ENCODE assay signal across 26 mouse cellular contexts in genomic region chr5:135682942-135683570, GRCm38 (mm10). TPM values are rescaled to one million over a fixed set of nuclear protein-coding genes. Genes with fewer than 3 reads are reported as not detected.
DNase-seq lines count a peak whose midpoint lies in the region; ATAC-seq lines count a peak whose summit lies in the region.
"Had no signal": no experiment of that assay in that cellular context is flagged by ENCODE, and none has a peak within 500 bp of the region (broad histone marks: within the 10 kb centered on the region; RNA-seq: fewer than 3 reads in every experiment).

No protein-coding gene starts in this region.

- H3K4me1 ChIP-seq in liver, embryonic 15.5 days (replicated peaks), result peaks cover 22% of the 10 kb centered on the region
- H3K4me1 ChIP-seq in liver, embryonic 12.5 days, result peaks cover 11% of the 10 kb centered on the region
- H3K4me1 ChIP-seq in stomach, embryonic 14.5 days (ENCODE audit: control insufficient read depth, insufficient read depth, low read length), result 0 out of 2 replicates have a peak, but pooled peaks cover 2% of the 10 kb centered on the region
- H3K4me1 ChIP-seq: limb, embryonic 12.5 days had no signal

- H3K27ac ChIP-seq in liver, embryonic 15.5 days (replicated peaks), result 0 out of 2 replicates have a peak overlapping the region, but pooled peaks have one; percentile 2
- H3K27ac ChIP-seq in liver, embryonic 12.5 days, result no peak overlapping the region
- peak overlapping the region; percentile 30; the same call in 1 of the 2 replicates for H3K27ac ChIP-seq in stomach, embryonic 14.5 days (ENCODE audit: low read length)
- H3K27ac ChIP-seq: embryonic facial prominence, embryonic 10.5 days; forebrain, embryonic 10.5 days; hindbrain, embryonic 10.5 days; limb, embryonic 12.5 days; macrophage; neural tube, embryonic 15.5 days had no signal

- no peak for ATAC-seq in liver, embryonic 15.5 days (ENCODE audit: insufficient read depth)
- no peak for ATAC-seq in liver, embryonic 12.5 days
- ATAC-seq in stomach, embryonic 14.5 days (ENCODE audit: insufficient number of reproducible peaks, insufficient read depth, low FRiP score, low read depth), result peak; percentile 60; the same call in 1 of the 2 replicates
- ATAC-seq: forebrain, postnatal 0 days; hindbrain, embryonic 16.5 days had no signal

- no peaks in the 10 kb centered on the region for H3K9me3 ChIP-seq in liver, embryonic 15.5 days (replicated peaks)
- no peaks in the 10 kb centered on the region for H3K9me3 ChIP-seq in liver, embryonic 12.5 days (replicated peaks)
- H3K9me3 ChIP-seq in stomach, embryonic 14.5 days (ENCODE audit: control insufficient read depth, low read depth, low read length), result no peaks in the 10 kb centered on the region
- H3K9me3 ChIP-seq: embryonic facial prominence, embryonic 10.5 days; heart, embryonic 12.5 days; limb, embryonic 12.5 days; neural tube, embryonic 15.5 days had no signal

- 72% methylated on average over 12 of the region's 12 CpGs for WGBS in liver, embryonic 15.5 days (ENCODE audit: insufficient replicate concordance)
- 71% methylated on average over 12 of the region's 12 CpGs for WGBS in liver, embryonic 12.5 days (ENCODE audit: insufficient replicate concordance)
- WGBS in stomach, embryonic 14.5 days, result 70% methylated on average over 12 of the region's 12 CpGs

- no peaks in the 10 kb centered on the region for H3K27me3 ChIP-seq in liver, embryonic 15.5 days
- H3K27me3 ChIP-seq in liver, embryonic 12.5 days (replicated peaks), result no peaks in the 10 kb centered on the region
- H3K27me3 ChIP-seq in stomach, embryonic 14.5 days (ENCODE audit: control insufficient read depth, insufficient read depth, low read length), result no peaks in the 10 kb centered on the region
- H3K27me3 ChIP-seq: heart, embryonic 12.5 days; limb, embryonic 12.5 days; neural tube, embryonic 15.5 days had no signal

- H3K36me3 ChIP-seq in liver, embryonic 15.5 days (replicated peaks), result no peaks in the 10 kb centered on the region
- H3K36me3 ChIP-seq in liver, embryonic 12.5 days, result no peaks in the 10 kb centered on the region
- H3K36me3 ChIP-seq in stomach, embryonic 14.5 days (ENCODE audit: control insufficient read depth, insufficient read depth, low read length), result no peaks in the 10 kb centered on the region
- H3K36me3 ChIP-seq: embryonic facial prominence, embryonic 10.5 days; forebrain, embryonic 10.5 days; heart, embryonic 12.5 days; hindbrain, embryonic 10.5 days; limb, embryonic 12.5 days; neural tube, embryonic 15.5 days had no signal

- H3K4me2 ChIP-seq in liver, embryonic 15.5 days, result no peak overlapping the region
- H3K4me2 ChIP-seq in liver, embryonic 12.5 days, result no peak overlapping the region
- no peak overlapping the region for H3K4me2 ChIP-seq in stomach, embryonic 14.5 days (replicated peaks; ENCODE audit: low read depth, low read length)
- H3K4me2 ChIP-seq: heart, embryonic 12.5 days; limb, embryonic 12.5 days; lung, embryonic 14.5 days; neural tube, embryonic 15.5 days had no signal

- no peak overlapping the region for H3K4me3 ChIP-seq in liver, embryonic 15.5 days (replicated peaks)
- no peak overlapping the region for H3K4me3 ChIP-seq in liver, embryonic 12.5 days
- H3K4me3 ChIP-seq in stomach, embryonic 14.5 days (ENCODE audit: low read depth, low read length), result no peak overlapping the region
- H3K4me3 ChIP-seq: embryonic facial prominence, embryonic 10.5 days; forebrain, embryonic 10.5 days; heart, embryonic 12.5 days; hindbrain, embryonic 10.5 days; limb, embryonic 12.5 days; neural tube, embryonic 15.5 days had no signal

- no peak overlapping the region for H3K9ac ChIP-seq in liver, embryonic 15.5 days
- no peak overlapping the region for H3K9ac ChIP-seq in liver, embryonic 12.5 days
- no peak overlapping the region for H3K9ac ChIP-seq in stomach, embryonic 14.5 days (replicated peaks; ENCODE audit: low read depth, low read length)
- H3K9ac ChIP-seq: forebrain, postnatal 0 days; heart, embryonic 12.5 days; limb, embryonic 12.5 days; lung, embryonic 14.5 days; neural tube, embryonic 15.5 days had no signal

- DNase-seq in adrenal gland, adult (ENCODE audit: inconsistent age in 2 of 2, low spot score in 1 of 2), result peak; percentile 47 to 84
- no peak for DNase-seq in adrenal gland, postnatal 10 days
- DNase-seq in kidney, adult 9 months, result no peak
- DNase-seq in Muller cell, postnatal 12 days (ENCODE audit: inconsistent ontology term), result no peak
- DNase-seq: cerebellum, adult 11 months; cerebellum, adult 9-11 months; forebrain, postnatal 0 days; gastrocnemius, postnatal 14 days; heart, adult 18-20 months; heart, postnatal 10 days; kidney, adult 11 months; kidney, postnatal 4 days; lung, embryonic 14.5 days; right cerebral cortex, adult 18-20 months; thymus, postnatal 14 days had no signal

RNA-seq across cellular contexts. Expression of gene Por, which starts 13.2 kb away (rescaled TPM):
- 100 to 1,000 TPM; 175 to 226 TPM for total RNA-seq in adrenal gland, postnatal 10 days (2021)
- 37.0 and 45.5 TPM in 2 replicates for polyA plus RNA-seq in liver, embryonic 15.5 days (2015; fragmentation: Nextera tagmentation; extraction: Ambion mirVana)
- polyA plus RNA-seq in liver, embryonic 12.5 days (2016; fragmentation: Nextera tagmentation; extraction: Ambion mirVana), result 34.7 and 36.6 TPM in 2 replicates
- 70.5 and 79.7 TPM in 2 replicates for polyA plus RNA-seq in stomach, embryonic 14.5 days (2014; fragmentation: Nextera tagmentation; extraction: Ambion mirVana)

RNA-seq across cellular contexts. Expression of gene Rhbdd2, which starts 50.6 kb away (rescaled TPM):
- total RNA-seq in adrenal gland, postnatal 10 days (2021), result 10 to 100 TPM; 35.2 to 39.1 TPM
- polyA plus RNA-seq in liver, embryonic 15.5 days (2015; fragmentation: Nextera tagmentation; extraction: Ambion mirVana), result 9.1 and 9.4 TPM in 2 replicates
- 15.8 and 17.3 TPM in 2 replicates for polyA plus RNA-seq in liver, embryonic 12.5 days (2016; fragmentation: Nextera tagmentation; extraction: Ambion mirVana)
- 51.2 and 60.5 TPM in 2 replicates for polyA plus RNA-seq in stomach, embryonic 14.5 days (2014; fragmentation: Nextera tagmentation; extraction: Ambion mirVana)

Comparison
In these comparisons a context has a peak if more than half of its experiments do, and no peak if none do; other contexts are left out.
1. DNase-seq: peak in adrenal gland, adult (2 of 2); none in adrenal gland, postnatal 10 days (single experiment), kidney, adult 9 months (single experiment) and Muller cell, postnatal 12 days (single experiment).